Mouse (Mus musculus) small intestine, adult 2 months (tissue): Measurements from ENCODE around the gene Corin. TPM values are rescaled to one million over a fixed set of nuclear protein-coding genes. Genes with fewer than 3 reads are reported as not detected.

Source experiments
- H3K27ac ChIP-seq: fragments of 200-500 bp; 2 replicates; pipeline ENCODE4 v1.5.1; 2012; ENCODE audit warnings: low read depth, low read length, control low read depth, inconsistent platforms; ENCODE audit not compliant: insufficient read depth
- H3K27me3 ChIP-seq: fragments of 200-500 bp; 2 replicates; pipeline ENCODE4 v1.6.1; 2012; ENCODE audit warnings: mild to moderate bottlenecking, moderate library complexity, low read length, inconsistent platforms; ENCODE audit not compliant: control insufficient read depth, insufficient read depth
- H3K36me3 ChIP-seq: fragments of 200-500 bp; 2 replicates; pipeline ENCODE4 v1.6.1; 2012; ENCODE audit warnings: mild to moderate bottlenecking, low read length, control low read depth, inconsistent platforms; ENCODE audit not compliant: control insufficient read depth, insufficient read depth
- H3K4me1 ChIP-seq: fragments of 200-500 bp; 2 replicates; pipeline ENCODE4 v1.6.1; 2012; ENCODE audit warnings: low read length, inconsistent platforms, mixed read lengths; ENCODE audit not compliant: control insufficient read depth, insufficient read depth, insufficient read length
- H3K4me3 ChIP-seq: fragments of 200-500 bp; 2 replicates; pipeline ENCODE4 v1.5.1; 2012; ENCODE audit warnings: low read depth, mild to moderate bottlenecking, control low read depth, inconsistent platforms, low read length, moderate library complexity
- CTCF ChIP-seq: fragments of 200-500 bp; IDR thresholded peaks from 2 replicates; pipeline ENCODE4 v1.5.1; 2012; ENCODE audit warnings: low read depth, mild to moderate bottlenecking, control low read depth, inconsistent platforms, low read length, moderate library complexity, mixed read lengths; ENCODE audit not compliant: insufficient replicate concordance, insufficient read length; ENCODE audit errors: extremely low read depth
- POLR2A ChIP-seq: fragments of 200-500 bp; IDR thresholded peaks from 2 replicates; pipeline ENCODE4 v1.6.1; 2012; ENCODE audit warnings: low read depth, mild to moderate bottlenecking, control low read depth, inconsistent platforms, low read length, moderate library complexity
- WGBS: fragments of 180-500 bp; shearing (Covaris S2); methylation state at CpG from one replicate; pipeline ENCODE4 v1.1.7; 2018; 5-methylcytosine and 5-hydroxymethylcytosine counted together
- polyA plus RNA-seq: library from polyadenylated mRNA; depleted of rRNA; stranded (reverse); fragments of >200 nt; gene quantifications from 2 replicates; pipeline ENCODE4 v1.2.3, GENCODE M21; 2012

Gene Corin
- polyA plus RNA-seq, 1 experiment = not detected

DNA sequence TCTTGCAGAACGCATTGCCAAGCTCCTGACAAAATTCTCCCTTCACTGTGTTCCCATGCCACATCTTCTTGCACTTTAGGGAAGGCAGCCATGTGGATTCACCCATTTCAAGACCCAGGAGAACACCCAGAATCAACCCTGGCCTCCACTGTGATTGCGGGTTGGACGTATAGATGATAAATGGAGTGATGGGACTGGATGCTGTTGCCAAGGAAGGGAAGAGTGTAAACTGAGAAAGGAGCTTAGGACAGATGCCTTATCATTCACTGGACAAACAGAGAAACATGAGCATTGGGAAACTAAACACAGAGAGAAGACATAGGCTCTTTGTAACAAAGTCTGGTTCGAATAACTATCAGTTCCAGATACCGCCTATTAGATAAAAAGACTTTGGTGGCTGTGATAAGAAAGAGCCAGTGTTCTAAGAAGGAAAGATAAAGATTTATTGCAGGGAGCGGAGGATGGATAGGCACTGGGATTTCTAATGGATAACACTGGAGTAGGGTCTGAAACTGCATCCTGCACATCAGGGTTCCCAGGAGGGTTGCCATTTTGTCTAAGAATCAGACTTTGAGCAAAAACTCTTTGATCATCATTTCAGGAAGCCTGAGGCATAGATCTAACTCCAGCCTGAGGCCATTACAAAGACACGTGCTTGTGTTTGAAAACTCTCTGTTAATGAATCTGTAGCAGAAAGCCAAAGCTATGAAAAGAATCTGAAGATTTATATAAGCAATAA is 44.7 kb downstream of the Corin start:
- H3K27ac ChIP-seq = no peak overlapping the region
- 39% methylated on average over 7 of the region's 7 CpGs for WGBS
- H3K4me1 ChIP-seq = no peaks in the 10 kb centered on the region
- no peaks in the 10 kb centered on the region for H3K36me3 ChIP-seq
- H3K4me3 ChIP-seq = no peak overlapping the region
- H3K27me3 ChIP-seq = no peaks in the 10 kb centered on the region
- TF ChIP-seq CTCF (no peak), POLR2A (no peak)

GRCm38 (mm10) chr5:72453690-72454089 is 50.6 kb downstream of the Corin start:
- no peaks in the 10 kb centered on the region for H3K4me1 ChIP-seq
- H3K27ac ChIP-seq = no peak overlapping the region
- no peak overlapping the region for H3K4me3 ChIP-seq
- H3K36me3 ChIP-seq = no peaks in the 10 kb centered on the region
- no peak for TF ChIP-seq POLR2A
- TF ChIP-seq CTCF = no peak
- no peaks in the 10 kb centered on the region for H3K27me3 ChIP-seq
- 52% methylated on average over 2 of the region's 2 CpGs for WGBS

GRCm38 (mm10) chr5:72453176-72453575 is 51.1 kb downstream of the Corin start:
- H3K36me3 ChIP-seq = no peaks in the 10 kb centered on the region
- no peak overlapping the region for H3K27ac ChIP-seq
- WGBS = 89% methylated on average over 11 of the region's 11 CpGs
- no peak overlapping the region for H3K4me3 ChIP-seq
- TF ChIP-seq CTCF (no peak), POLR2A (no peak)
- H3K4me1 ChIP-seq = no peaks in the 10 kb centered on the region
- H3K27me3 ChIP-seq = no peaks in the 10 kb centered on the region

DNA sequence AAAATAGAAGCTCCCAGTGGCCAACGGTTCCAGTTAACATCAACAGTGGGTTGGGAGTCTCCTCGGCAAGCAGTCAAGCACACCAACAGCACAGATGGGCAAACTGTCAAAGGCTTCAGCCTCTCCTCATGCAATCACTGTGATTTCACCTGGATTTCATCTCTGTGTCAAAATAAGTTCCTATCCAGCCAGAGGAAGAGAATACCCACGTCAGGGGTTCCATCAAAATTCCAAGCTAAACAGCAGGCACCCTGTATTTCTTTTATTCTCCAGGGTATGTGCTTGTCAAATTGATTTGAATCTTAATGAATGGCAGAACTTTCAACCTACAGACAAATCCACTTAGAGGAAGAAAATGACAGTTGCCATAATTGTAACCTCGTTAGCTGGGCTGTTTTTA is 51.5 kb downstream of the Corin start:
- Histone ChIP-seq H3K4me3 (no peak overlapping the region), H3K4me1 (no peaks in the 10 kb centered on the region), H3K27me3 (no peaks in the 10 kb centered on the region), H3K36me3 (no peaks in the 10 kb centered on the region), H3K27ac (no peak overlapping the region)
- 74% methylated on average over 4 of the region's 4 CpGs for WGBS
- TF ChIP-seq POLR2A = no peak
- TF ChIP-seq CTCF = no peak

DNA sequence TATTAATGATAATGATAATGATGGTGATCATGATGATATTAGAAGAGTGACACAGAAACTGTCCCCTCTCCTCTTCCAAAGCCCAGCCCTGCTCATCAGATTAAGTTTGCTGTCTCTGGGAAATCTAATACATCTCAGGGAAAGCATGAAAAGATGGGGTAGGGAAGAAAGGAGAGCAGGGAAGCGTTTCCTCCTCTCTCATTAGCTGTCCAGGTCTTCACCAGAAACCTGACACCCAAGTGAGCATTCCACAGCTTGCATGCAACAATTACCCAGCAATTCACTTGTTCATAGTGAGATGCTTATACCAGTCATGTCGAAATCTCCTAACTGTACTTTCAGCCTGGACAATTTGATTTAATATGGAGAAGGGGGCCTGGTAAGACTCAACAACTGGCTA is 55.4 kb downstream of the Corin start:
- Histone ChIP-seq H3K4me1 (no peaks in the 10 kb centered on the region), H3K27me3 (no peaks in the 10 kb centered on the region), H3K27ac (no peak overlapping the region), H3K4me3 (no peak overlapping the region), H3K36me3 (no peaks in the 10 kb centered on the region)
- 65% methylated on average over 2 of the region's 2 CpGs for WGBS
- TF ChIP-seq POLR2A = no peak
- TF ChIP-seq CTCF = no peak

DNA sequence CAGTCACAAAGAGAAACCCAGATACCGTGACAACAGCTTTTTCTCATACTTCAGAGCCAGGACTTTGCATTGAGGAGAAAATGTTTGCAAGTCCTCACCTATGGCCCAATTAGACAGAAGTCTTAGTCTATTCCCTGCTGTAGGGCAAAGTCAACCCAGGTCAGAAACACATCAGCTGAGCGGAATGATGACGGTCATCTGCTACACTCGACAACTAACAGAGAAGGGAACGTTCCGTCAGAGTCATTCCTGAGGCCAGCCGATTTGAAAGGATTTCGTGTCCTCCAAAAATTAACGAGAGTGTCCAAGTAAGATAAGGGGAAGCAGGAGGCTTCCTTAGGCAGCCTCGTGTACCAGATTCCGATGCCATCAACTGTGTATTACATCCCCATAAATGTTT is 58.2 kb downstream of the Corin start:
- TF ChIP-seq POLR2A (no peak), CTCF (no peak)
- H3K27ac ChIP-seq = no peak overlapping the region
- no peaks in the 10 kb centered on the region for H3K36me3 ChIP-seq
- no peaks in the 10 kb centered on the region for H3K4me1 ChIP-seq
- WGBS = 88% methylated on average over 11 of the region's 11 CpGs
- H3K4me3 ChIP-seq = no peak overlapping the region
- no peaks in the 10 kb centered on the region for H3K27me3 ChIP-seq

GRCm38 (mm10) chr5:72443946-72444345 is 60.3 kb downstream of the Corin start:
- Histone ChIP-seq H3K4me1 (no peaks in the 10 kb centered on the region), H3K36me3 (no peaks in the 10 kb centered on the region), H3K27ac (no peak overlapping the region), H3K4me3 (no peak overlapping the region), H3K27me3 (no peaks in the 10 kb centered on the region)
- WGBS = 77% methylated on average over 11 of the region's 11 CpGs
- no peak for TF ChIP-seq CTCF
- TF ChIP-seq POLR2A = no peak
